Mouse (Mus musculus): ENCODE measurements at regions not wholly inside any gene's neighbourhood (a gene's known extent, or its start where the extent isn't known, plus 50 kb on each side); places are given as distances from the start of the nearest gene placed in this dataset.

DNA sequence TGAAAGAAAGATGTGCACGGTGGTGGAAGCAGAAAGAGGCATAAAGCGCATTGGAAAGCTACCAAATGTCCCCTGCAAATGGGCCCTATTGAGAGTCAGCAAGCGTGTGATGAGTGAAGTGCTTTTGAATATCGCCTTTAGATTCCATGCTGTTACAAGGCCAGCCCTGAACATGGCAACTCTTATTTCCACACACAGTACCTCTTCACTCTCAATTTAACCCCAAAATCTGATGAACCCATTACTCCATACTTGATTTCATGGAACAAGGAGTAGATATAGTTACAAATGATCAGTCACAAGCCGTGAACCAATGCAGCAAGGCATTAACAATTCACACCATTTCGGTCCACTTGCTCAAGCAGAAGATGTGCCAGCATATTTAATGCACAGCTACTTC, 71.1 kb upstream of the Dnajc24 start:
- no peak for TF ChIP-seq CTCF (IDR thresholded peaks at IDR 0.05; ENCODE audit: control insufficient read depth, insufficient read depth, low read length)
- TF ChIP-seq POLR2A (IDR thresholded peaks at IDR 0.05; ENCODE audit: borderline replicate concordance, control insufficient read depth, low read depth, low read length): no peak
